Mouse (Mus musculus) layer of hippocampus, adult 11-12 months (tissue): ENCODE measurements at regions not wholly inside any gene's neighbourhood (a gene's known extent, or its start where the extent isn't known, plus 50 kb on each side); places are given as distances from the start of the nearest gene placed in this dataset.

Source experiments
- DNase-seq: peaks from one replicate; pipeline ENCODE4 v3.0.0; 2022; ENCODE audit warnings: low spot score

GRCm38 (mm10) chr6:52105031-52105593 lies 53.0 kb downstream of the Hoxa1 start:
- no peak for DNase-seq

GRCm38 (mm10) chr6:52104141-52104540 lies 54.0 kb downstream of the Hoxa1 start:
- DNase-seq = no peak

- DNase-seq = no peak
Observed at GRCm38 (mm10) chr6:52103661-52104060, 54.5 kb downstream of the Hoxa1 start.

- DNase-seq = no peak
Observed at GRCm38 (mm10) chr6:52102699-52103098, 55.4 kb downstream of the Hoxa1 start.

GRCm38 (mm10) chr6:52102179-52102578 lies 55.9 kb downstream of the Hoxa1 start:
- no peak for DNase-seq

GRCm38 (mm10) chr6:52101209-52101608 lies 56.9 kb downstream of the Hoxa1 start:
- DNase-seq = no peak

GRCm38 (mm10) chr6:52098851-52099250 lies 59.3 kb downstream of the Hoxa1 start:
- DNase-seq = no peak

- DNase-seq = no peak
Observed at GRCm38 (mm10) chr6:52095575-52095974, 62.5 kb downstream of the Hoxa1 start.

- no peak for DNase-seq
Observed at GRCm38 (mm10) chr6:52091445-52091844, 66.7 kb downstream of the Hoxa1 start.

GRCm38 (mm10) chr6:52085932-52086643 lies 72.0 kb downstream of the Hoxa1 start:
- DNase-seq = no peak

GRCm38 (mm10) chr6:52084622-52085021 lies 72.3 kb upstream of the Skap2 start:
- DNase-seq = no peak

GRCm38 (mm10) chr6:52079501-52079900 lies 67.2 kb upstream of the Skap2 start:
- DNase-seq = no peak

- no peak for DNase-seq
Observed at GRCm38 (mm10) chr6:52078530-52079340, 66.4 kb upstream of the Skap2 start.

GRCm38 (mm10) chr6:52076179-52076932 lies 64.0 kb upstream of the Skap2 start:
- no peak for DNase-seq

- DNase-seq = no peak
Observed at GRCm38 (mm10) chr6:52074904-52075303, 62.6 kb upstream of the Skap2 start.

- no peak for DNase-seq
Observed at GRCm38 (mm10) chr6:52067151-52067550, 54.8 kb upstream of the Skap2 start.

GRCm38 (mm10) chr6:52065652-52066051 lies 53.3 kb upstream of the Skap2 start:
- DNase-seq = no peak

- peak; percentile 51 for DNase-seq
Observed at GRCm38 (mm10) chr6:52064176-52065015, 52.0 kb upstream of the Skap2 start.
